Mouse (Mus musculus) liver, postnatal 0 days (tissue): ENCODE measurements around the gene Tatdn3.

Source experiments
- CTCF ChIP-seq: sonication (generic); IDR thresholded peaks from 2 replicates; pipeline ENCODE4 v1.5.1; 2016; ENCODE audit warnings: antibody characterized with exemption, low read depth
- EP300 ChIP-seq: IDR thresholded peaks from 2 replicates; pipeline ENCODE4 v1.6.1; 2016; ENCODE audit warnings: antibody characterized with exemption, low read depth, mild to moderate bottlenecking

DNA sequence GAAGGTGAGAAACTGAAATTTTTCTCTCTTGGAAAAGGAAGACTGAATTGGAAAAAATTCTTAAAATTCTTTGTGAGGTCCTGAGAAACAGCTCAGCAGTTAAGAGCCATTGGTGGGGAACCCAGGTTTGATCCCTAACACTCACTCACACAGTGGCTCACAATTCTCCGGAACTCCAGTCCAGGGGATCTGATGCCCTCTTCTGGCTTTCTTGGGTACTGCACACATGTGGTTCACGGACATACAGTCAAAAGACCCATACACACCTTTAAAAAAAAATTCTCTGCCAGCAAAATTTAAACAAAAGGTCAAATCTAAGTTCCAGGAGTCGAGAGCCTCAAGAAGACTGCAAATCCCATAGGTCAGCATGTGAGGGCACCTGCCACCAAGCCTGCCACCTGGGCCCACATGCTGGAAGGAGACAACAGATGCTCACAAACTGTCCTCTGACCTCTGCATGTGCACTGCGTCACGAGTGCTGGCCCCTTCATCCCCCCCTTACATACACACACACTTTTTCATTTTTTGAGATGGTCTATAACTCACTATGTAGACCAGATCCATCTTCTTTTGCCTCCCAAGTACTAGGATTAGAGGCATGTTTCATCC lies 22.3 kb upstream of the Tatdn3 start:
- TF ChIP-seq CTCF (peak; percentile 79), EP300 (no peak)
